Mouse (Mus musculus) adipocyte (in vitro differentiated cells): ENCODE measurements around the gene Dph3.
"Not testable (repeated sequence)": the region's sequence is repeated elsewhere in the genome, so short reads cannot be mapped to it uniquely, and the experiment has no call there.

ENCODE experiments used
- DNase-seq: peaks from one replicate; pipeline ENCODE4 v3.0.0-alpha.2; 2016; ENCODE audit warnings: low spot score

Dph3 gene

DNA sequence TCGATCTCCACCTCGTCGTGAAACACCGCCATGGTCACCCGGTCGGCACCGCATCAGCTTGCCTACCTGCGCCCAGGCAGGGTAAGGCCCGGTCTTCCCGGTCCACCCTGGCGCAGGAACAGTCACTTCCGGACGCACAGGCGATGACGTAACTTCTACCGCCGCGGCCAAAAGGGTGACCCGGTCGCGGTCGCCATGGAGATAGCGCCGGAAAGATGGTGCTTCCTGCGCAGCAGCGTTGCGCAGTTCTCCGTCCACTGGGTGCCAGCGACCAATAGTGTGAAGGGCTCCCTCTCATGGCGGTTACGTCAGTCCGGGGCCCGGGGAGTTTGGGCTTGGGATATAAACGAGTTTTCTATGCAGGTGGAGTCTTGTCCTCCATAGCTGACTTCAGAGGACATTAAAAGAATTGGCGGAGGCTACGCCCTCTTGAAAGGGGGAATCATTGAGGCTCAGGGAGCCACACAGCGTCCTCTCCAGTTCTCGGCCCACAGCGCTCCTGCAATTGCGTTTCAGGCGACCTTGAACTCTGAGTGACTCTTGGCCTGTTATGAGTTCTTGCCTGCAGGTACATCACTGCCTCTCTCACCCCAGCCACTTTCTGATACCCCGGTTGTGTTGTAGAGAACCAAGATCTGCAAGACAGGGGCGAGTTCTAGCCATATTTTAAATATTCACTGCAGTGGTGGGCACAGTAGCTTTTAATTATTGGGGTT is at the start of gene Dph3:
Gene Dph3, minus strand, starts transcription at position 244 of the 716 bp plus-strand sequence.
- peak; percentile 98 for DNase-seq

DNA sequence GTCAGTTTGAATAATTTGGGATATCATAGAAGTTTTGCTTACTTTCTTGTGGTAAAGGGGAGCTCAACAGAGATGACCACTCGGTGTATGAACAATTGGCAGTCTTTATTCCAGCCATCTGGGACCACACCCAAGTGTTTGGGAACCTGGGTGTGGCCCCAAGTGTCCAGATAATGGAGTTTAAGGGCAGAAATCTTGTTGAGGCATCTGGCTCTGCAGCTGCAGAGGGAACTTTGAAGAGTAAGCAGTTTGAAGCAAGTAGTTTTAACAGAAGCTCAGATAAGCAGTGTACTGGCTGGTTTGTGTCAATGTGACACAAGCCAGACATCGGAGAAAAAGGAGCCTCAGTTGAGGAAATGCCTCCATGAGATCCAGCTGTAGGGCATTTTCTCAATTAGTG is 48.8 kb upstream of the Dph3 start:
- no peak for DNase-seq

DNA sequence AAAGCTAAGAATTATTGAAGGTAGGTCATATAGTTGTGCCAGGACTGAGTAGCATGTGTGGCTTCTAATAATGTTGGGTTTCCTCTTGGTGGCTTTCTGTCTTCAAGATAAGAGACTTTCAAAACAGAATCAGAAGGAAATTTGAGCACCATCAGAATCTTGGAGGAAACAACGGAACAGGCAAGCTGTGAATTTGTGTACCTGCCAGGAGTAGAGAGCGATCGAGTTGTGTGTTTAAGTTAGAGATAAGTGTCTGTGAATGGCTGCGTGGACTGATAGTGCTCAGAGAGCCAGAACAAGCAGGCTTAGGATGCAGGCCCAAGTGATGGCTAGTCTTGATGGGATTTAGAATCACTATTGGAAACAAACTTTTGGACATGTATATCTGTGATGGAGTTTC is 46.3 kb upstream of the Dph3 start:
- DNase-seq, result no peak

DNA sequence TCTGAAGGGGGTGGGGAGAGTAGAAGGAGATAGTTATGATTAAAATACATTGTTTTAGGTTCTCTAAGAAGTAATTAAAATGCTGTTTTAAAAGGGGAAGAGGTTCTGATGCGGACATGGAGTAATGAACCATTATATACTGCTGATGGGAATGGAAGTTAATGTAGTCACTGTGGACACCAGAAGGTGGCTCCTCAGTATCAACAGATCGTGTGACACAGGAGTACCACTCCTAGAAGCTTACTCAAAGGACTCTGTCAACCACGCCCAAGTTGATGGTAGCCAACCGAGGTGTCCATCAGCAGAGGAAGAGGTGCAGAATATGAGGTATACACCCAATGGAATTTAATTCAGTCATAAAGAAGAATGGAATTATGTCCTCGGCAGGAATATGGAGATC is 42.9 kb upstream of the Dph3 start:
- DNase-seq, result no peak

DNA sequence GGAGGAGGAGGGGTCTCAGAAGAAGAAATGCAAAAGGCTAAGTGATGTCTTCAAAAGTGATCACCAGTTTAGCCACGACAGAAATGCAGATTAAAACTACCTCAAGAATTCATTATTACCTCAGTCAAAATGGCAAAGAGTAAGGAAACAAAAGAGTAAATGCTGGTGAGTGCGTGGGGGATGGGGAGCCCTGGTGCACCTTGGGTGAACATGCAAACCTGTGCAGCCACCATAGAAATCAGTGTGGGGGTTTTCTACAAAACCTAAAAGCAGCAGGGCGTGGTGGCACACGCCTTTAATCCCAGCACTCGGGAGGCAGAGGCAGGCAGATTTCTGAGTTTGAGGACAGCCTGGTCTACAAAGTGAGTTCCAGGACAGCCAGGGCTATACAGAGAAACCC is 39.7 kb upstream of the Dph3 start:
- not testable (repeated sequence) for DNase-seq

DNA sequence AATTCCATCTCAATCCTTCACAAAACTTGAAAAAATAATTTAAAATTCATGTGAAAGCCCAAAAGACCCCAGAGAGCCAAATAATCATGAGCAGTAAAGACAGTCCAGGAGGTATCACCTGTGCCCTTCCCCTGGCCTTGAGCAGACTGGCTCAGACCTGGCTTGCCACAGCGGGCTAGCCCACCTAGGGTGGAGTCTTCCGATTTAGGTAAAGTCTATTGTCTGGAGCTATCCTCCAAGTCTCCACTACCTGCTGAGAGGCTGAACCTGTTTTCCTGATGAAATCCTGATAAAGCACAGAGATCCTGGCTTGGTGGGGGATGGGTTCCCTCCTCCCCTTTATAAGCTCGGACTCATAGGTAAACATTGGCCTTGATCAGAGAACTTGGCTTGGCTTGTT is 38.7 kb upstream of the Dph3 start:
- DNase-seq, result no peak

DNA sequence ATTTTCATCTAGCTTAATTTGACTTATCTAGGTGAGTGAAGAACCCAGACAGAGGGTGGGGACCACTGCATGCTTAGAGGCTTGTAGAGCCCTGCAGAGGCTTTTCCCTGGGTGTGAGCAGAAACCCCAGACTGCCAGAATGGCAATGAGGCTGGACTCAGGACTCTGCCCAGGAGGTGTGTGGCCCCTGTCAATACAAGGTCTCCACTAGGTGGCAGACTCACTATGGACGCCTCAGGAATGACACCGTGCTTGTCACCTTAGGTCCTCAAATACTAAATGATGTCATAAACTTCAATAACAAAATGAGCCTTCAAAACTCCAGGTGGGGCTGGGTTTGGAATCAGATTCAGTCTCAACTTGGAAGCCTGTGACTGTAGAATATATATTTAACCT is 36.4 kb upstream of the Dph3 start:
- peak; percentile 22 for DNase-seq

DNA sequence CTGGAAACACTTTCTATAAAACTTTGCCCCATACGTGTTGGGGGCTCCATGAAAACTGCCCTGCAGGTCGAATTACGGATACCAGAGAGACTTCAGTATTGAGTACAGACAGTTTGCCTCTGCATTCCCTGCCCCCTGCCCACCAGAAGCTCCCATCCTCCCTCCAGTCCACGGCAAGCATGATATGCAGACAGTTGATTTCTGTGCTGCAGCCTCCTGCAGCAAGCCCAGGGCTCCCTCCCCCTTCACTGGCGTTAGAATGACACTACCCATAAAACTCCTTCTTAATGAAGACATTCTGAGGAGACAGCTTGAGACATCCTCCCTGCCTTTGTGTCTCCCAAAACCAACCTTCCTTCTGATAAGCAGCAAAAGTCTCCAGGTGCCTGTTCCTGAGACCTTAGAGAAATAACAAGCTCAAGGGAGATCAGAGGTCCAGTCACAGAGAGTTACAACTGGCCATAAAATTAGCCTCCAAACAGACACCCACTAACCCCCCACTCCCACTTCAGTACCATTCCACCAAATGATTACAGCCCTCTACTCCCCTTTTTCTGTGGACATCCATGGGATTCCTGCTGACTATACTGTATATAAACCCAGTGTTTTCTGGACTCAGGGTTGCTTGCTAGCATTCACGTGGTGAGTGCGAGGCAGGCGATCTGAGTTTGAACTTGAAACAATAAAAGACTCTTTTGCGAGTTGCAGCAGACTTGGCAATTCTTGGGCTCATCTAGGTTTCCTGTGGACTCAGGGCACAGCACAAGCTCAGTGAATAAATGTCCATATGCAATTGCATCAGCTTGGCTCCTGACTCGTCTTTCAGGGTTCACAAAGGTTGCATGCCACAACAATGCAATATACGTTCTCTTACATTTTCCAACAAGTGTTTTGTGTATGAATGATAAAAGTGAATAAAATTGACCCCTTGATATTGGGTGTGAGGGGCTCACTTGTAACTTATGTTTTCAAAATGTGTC is 35.7 kb upstream of the Dph3 start:
- peak; percentile 22 for DNase-seq

DNA sequence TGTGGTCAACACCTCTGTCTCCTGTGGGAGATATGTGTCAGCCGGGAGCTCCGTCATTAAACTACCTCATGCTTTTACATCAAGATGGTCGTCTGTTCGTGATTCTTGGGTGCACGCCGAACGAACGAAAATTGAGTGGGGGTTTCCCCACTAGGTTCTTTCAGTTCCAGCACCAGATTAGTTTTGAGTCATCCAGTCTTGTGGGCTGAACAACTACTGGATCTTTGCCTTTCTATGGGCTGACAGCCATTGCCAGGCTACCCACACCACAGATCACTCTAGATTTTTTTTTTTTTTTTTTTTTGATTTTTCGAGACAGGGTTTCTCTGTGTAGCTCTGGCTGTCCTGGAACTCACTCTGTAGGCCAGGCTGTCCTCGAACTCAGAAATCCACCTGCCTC is 26.6 kb upstream of the Dph3 start:
- DNase-seq, result not testable (repeated sequence)

DNA sequence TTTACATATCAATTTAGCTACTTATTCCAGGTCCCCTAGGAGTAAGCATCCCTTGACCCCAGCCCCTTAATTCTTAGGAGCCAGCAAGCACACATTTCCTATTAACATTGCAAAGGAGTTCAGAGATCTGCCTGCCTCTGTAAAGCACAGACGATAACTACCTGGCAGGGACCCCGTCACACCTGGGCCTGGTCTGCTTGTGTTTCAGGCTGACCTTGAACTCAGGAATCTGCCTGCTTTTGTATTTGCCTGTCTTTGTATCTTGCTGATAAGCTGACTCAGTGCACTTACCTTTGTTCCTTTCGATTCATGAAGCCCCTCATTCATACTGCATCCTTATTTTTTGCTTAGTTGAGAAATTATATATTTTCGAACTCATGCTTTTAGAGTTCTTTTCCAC is 21.4 kb upstream of the Dph3 start:
- no peak for DNase-seq

DNA sequence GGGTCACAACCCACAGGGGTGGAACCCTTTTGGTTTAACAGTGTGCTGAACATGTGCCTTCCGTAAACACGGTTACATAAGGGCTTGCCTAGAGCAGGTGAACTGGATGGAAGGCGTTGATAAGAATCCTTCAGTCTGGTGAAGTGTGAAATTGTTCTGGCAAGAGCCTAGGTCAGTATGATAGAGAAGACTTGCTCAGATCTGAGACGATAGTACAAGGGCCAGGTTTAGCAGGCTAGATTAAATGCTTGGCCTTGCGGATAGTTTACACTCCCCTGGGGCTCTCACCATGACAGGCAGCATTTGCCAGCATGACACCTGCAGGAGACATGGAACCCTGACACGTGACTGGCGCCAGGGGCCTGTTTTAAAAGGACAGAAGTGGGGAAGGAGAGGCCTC is 20.1 kb upstream of the Dph3 start:
- no peak for DNase-seq

DNA sequence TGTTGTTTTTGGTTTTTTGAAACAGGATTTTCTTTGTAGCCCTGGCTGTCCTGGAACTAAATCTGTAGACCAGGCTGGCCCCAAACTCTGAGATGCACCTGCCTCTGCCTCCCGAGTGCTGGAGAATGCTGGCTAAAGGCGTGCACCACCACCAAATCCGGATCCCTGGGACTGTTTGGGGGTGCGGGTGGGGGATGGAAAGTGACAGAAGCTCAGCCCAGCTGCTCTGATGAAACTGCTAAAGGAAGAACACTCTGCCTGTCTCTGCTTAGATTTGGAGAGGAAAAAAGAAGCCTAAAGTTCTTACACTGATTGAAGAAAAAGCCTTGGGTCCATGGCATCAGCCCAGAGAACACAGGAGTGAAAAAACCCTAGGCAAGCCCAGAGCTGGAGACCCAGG is 18.0 kb upstream of the Dph3 start:
- DNase-seq, result no peak

DNA sequence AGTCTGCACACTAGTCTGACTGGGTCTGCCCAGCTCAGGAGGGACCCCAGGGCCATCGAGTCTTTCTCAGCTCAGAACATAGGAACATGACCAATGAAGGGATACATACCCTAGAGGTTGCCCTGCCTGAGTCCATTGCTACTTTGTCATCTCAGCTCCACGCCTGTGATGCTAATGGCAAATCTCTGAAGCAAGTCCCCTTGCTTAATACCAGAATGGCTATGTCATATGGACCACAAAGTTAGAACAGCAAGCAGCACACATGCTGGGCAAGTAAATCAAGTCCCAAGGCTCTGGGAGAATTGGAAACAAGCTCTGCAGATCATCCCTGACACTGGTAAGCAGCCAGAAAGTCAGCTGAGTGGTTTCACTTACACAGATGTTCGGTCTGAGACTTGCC is 13.4 kb upstream of the Dph3 start:
- no peak for DNase-seq

DNA sequence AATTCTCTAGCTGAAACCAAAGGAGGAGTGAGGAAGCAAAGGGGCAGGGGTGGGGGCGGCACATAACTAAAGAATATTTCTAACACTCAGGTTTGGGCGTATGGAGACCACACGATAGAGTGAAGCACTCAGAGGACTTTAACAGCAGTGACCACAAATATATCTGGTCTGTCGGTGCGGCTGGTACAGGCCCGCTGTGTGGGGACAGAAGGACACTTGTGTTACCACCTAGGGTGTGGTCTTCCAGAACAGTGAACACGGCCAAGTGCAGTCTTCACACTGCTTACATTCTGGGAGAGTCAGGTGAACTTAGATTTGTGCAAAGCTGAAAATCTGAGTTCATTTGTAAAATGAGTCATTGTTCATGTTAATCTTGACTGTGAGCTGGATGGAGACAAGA is 12.2 kb upstream of the Dph3 start:
- DNase-seq, result no peak

DNA sequence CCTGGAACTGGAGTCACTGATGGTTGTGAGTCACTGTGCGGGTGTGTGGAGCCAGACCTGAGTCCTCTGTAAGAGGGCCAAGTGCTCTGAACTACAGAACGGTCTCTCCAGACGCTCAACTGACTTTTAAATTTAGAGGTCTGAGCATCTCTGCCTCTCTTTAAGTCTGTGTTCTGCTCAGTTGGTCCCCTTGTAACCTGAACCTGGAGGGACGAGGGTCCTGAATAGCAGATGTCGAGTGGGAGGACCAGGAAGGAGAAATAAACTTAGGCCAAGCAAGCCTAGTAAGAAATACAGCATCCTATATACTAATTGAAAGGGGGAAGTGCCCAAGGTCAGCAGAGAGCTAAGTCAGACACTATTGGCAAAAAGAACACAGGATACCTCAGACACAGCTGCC is 11.2 kb upstream of the Dph3 start:
- no peak for DNase-seq

DNA sequence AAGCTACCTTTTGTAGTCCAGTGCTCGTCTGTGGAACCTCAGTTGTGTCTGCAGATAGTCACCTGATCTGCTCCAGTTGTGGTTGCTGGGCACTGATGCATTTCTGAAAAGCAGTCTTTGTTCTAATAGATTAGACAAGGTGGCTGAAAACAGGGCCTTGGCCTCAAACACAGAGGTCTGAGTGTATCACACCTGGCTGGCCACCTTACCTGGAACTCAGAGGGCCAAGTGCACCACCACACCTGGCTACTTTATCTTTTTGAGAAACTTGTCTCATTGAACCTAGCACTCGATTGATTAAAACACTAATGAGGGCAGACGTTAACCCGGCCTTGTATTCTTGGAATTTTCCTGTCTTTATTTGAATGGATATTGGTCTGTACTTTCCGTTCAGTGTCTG is 10.1 kb upstream of the Dph3 start:
- no peak for DNase-seq

DNA sequence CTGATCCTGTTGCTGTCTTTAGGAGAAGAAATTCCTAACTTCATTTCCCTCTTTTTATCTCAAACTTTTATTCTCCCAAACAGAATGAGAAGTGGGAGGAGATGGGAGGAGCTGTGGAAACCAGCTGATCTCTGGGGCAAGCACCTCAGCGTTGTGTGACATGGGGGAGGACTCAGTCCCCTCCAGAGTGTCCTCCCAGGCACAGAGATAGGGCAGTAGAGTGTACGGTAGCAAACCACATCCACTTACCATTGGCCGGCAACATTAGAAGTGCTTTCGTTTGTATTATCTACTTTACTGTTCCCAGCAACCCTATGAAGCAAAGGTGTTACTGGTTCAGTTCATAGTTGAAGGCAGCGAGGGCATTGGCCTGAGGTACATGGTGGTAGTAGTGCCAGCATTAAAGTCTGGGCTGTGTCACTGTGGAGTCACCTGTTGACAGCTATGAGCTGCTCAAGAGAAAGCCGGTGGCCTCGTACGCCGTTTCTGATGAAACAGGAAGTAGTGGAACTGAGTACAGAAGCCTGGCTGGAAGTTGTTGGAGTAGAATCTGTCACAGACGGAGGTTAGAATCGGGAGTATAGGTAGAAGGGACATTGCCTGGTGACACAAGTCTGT is 8.1 kb upstream of the Dph3 start:
- DNase-seq, result no peak

DNA sequence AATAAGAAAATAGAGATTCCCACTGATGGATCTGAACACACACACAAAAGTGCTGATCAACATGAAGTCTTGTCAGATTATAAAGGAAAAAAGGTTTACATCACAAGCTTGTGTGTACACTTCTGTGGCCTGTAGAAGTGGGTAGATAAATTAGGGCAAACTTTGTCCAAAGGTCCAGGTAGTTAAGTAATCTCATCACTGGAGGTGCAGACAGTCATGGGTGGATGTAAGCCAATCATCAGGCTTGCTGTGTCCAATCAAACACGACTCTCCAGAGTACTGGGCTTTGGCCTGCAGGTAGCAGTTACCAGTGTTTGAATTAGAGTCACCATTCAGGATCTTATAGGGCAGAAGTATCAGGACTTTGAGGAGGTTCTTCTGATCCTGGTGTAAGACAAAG is 7.5 kb upstream of the Dph3 start:
- no peak for DNase-seq

DNA sequence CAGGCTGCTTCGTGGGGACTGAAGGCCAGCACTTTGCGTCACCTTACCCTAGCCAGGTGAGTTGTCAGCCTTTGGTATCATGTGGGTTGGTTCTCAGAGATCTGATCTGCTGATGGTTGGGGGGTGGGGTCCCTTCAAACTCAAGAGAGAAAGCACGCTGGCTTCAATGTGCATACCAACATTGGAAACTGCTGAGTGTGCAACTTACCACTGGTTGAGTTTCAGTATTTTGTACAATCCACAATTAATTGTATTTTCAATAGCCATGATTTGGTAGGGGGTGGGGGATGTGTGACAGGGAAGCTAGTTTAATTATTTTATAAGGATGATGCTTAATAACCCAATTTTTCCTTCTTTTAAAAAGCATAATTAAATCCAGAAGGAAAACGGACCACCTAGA is 6.2 kb upstream of the Dph3 start:
- no peak for DNase-seq

DNA sequence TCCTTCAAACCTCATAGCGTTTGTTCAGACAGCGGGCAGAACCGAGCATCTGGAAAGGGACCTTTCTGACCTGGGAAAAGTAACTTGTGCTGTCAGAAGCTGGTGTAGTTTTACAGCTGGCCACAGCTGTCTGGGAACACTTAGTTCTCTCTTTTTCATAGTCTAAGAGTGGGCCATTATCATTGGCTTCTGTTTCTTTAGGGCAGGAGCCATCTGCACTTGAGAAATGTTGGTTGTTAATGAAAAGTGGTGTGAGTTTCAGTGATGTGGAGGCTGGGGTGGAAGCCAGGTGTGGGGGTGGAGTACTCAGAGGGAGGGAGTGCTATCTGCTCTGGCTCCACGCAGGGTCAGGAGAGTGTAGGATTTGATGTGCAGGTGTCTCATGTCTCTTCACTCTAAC is 5.6 kb upstream of the Dph3 start:
- no peak for DNase-seq

DNA sequence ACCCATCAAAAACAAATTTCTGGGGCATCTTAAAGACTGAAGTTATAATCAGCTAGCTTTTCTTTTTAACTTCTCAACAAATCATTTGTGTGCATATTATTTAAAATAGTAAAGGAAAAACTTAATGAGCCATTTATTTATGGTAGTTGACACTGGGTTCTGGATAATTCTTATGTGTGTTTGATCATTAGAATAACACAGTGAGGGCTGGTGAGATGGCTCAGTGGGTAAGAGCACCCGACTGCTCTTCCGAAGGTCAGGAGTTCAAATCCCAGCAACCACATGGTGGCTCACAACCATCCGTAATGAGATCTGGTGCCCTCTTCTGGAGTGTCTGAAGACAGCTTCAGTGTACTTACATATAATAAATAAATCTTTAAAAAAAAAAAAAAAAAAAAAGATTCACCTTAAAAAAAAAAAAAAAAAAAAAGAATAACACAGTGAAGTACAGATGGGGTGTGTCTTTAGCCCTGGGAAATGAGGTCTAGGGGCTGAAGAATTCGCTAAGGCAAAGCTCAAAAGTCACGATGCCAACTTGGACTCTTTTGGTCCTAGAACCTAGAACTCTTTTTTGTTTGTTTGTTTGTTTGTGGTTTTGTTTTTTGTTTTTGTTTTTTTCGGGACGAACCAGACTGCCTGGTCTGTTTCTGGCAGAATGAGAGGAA is 2.2 kb upstream of the Dph3 start:
- DNase-seq, result not testable (repeated sequence)

DNA sequence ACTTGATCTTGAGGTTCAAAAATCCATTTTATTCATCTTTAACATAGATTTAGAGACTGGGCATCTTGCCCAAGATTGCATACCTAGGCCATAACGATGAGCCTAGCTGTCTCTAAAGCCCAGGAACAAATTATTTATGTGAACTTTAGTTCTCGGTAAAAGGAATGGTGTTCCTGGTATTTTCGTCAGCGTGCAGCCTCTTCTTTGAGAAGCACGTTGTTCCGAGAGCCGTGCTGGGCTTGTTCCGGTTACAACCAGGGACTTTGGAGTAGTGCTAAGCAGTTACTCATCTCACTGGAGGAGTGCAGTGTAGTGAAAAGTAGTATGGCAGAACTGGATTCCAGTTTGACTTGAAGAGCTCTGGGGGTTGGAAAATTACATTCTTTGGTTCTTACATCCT is 697 bp upstream of the Dph3 start:
- peak; percentile 32 for DNase-seq
